Mouse (Mus musculus) megakaryocyte, embryonic 14.5 days (primary cell): Measurements from ENCODE around the gene Vpreb1. TPM values are rescaled to one million over a fixed set of nuclear protein-coding genes. Genes with fewer than 3 reads are reported as not detected.
A peak's percentile ranks its signal among the peaks of the same experiment; 100 is the strongest.

Source experiments
- H3K27me3 ChIP-seq: replicated peaks from 2 replicates; pipeline ENCODE3; 2012; ENCODE audit warnings: inconsistent platforms
- H3K36me3 ChIP-seq: replicated peaks from 2 replicates; pipeline ENCODE3; 2012; ENCODE audit warnings: low read length, inconsistent platforms, mixed read lengths
- H3K4me1 ChIP-seq: 2 replicates; pipeline ENCODE4 v1.6.1; 2012; ENCODE audit warnings: inconsistent platforms
- H3K4me3 ChIP-seq: replicated peaks from 2 replicates; pipeline ENCODE3; 2012; ENCODE audit warnings: moderate library complexity, mild to moderate bottlenecking, inconsistent platforms
- H3K9me3 ChIP-seq: 2 replicates; pipeline ENCODE4 v1.6.1; 2012; ENCODE audit warnings: inconsistent platforms
- FLI1 ChIP-seq: IDR thresholded peaks from 2 replicates; pipeline ENCODE4 v1.6.1; 2012; ENCODE audit warnings: low read length, inconsistent platforms, mixed read lengths
- GATA1 ChIP-seq: IDR thresholded peaks from 3 replicates; pipeline ENCODE4 v1.6.1; 2012; ENCODE audit warnings: mixed read lengths, low read length, inconsistent platforms, borderline replicate concordance
- polyA plus RNA-seq: library from polyadenylated mRNA; stranded (reverse); fragments of >175 nt; gene quantifications from 2 replicates; pipeline ENCODE4 v1.2.3, GENCODE M21; 2012; ENCODE audit warnings: low replicate concordance; ENCODE audit not compliant: insufficient read depth

The Vpreb1 gene
- not detected in 2 replicates for polyA plus RNA-seq

- H3K9me3 ChIP-seq = no peaks in the 10 kb centered on the region
Observed at GRCm38 (mm10) chr16:16870617-16871331, at the start of gene Vpreb1, which contains the start of gene Top3b. Vpreb1 (minus strand) TSS chr16:16870843. Top3b (plus strand) TSS chr16:16870736.

DNA sequence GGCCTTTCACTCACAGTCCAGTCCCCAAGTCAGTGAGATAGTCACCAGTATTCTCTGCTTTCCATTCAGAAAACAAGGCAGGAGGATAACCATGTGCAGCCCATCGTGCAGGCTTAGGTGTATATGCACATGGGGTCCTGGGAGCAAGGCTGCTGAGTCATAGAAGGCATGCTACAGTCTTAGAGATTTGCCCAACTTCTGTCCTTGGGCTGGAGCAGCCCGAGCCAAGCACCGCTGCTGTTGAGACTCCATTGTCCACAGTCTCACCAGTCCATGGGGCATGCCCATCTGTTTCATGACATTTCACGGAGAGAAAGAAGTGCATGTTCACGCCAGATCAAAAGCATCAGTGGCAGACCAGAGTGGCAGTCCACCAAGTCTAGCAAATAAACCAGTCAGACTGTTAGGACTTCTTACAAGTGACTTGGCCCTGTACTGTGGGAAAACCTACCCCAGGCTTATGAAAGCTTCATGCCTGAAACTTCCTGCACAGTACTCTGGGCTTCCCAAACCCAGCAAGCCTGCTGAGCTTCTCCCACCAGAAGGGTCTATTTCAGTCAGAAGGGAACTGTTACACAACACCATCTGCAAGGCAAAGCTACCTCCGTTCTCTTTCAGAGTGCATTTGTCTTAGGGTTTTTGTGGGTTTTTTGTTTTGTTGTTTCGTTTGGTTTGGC is 47.9 kb upstream of the Vpreb1 start:
- H3K4me1 ChIP-seq = peaks cover 32% of the 10 kb centered on the region
- no peak overlapping the region for H3K4me3 ChIP-seq
- TF ChIP-seq GATA1 (no peak), FLI1 (no peak)
- H3K27me3 ChIP-seq = no peaks in the 10 kb centered on the region
- peaks cover 76% of the 10 kb centered on the region for H3K36me3 ChIP-seq
- no peaks in the 10 kb centered on the region for H3K9me3 ChIP-seq

More at GRCm38 (mm10) chr16:16870617-16871331, at the start of gene Vpreb1, which contains the start of gene Top3b:
- H3K4me3 ChIP-seq = peak within 1 kb of the TSS; percentile 97
- H3K27me3 ChIP-seq = no peaks in the 10 kb centered on the region
- peaks cover 43% of the 10 kb centered on the region for H3K4me1 ChIP-seq
- peaks cover 20% of the 10 kb centered on the region for H3K36me3 ChIP-seq
- no peak for TF ChIP-seq GATA1
- peak; percentile 53; the same call in 1 of the 2 replicates for TF ChIP-seq FLI1

DNA sequence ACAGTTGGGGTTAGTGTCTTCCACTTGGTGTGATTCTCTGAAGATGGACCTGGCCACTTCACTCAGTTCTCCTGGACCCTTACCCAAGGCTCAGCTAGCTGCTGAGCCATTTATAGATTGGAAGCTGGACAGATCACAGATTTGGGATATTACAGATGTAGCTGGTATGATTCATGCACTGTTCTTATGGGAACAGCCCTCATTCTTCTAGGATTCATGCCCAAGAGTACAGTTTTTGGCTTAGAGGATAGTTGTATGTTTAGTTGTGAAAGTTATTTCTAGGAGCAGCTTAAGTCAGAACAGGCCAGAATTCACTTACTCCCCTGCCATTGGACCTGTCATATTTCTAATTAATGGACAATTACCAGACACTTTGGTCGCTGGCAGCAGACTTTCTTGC is 42.8 kb upstream of the Vpreb1 start:
- Histone ChIP-seq H3K36me3 (peaks cover 82% of the 10 kb centered on the region), H3K4me3 (no peak overlapping the region), H3K9me3 (no peaks in the 10 kb centered on the region), H3K27me3 (no peaks in the 10 kb centered on the region), H3K4me1 (peaks cover 15% of the 10 kb centered on the region)
- TF ChIP-seq GATA1 (no peak), FLI1 (no peak)

DNA sequence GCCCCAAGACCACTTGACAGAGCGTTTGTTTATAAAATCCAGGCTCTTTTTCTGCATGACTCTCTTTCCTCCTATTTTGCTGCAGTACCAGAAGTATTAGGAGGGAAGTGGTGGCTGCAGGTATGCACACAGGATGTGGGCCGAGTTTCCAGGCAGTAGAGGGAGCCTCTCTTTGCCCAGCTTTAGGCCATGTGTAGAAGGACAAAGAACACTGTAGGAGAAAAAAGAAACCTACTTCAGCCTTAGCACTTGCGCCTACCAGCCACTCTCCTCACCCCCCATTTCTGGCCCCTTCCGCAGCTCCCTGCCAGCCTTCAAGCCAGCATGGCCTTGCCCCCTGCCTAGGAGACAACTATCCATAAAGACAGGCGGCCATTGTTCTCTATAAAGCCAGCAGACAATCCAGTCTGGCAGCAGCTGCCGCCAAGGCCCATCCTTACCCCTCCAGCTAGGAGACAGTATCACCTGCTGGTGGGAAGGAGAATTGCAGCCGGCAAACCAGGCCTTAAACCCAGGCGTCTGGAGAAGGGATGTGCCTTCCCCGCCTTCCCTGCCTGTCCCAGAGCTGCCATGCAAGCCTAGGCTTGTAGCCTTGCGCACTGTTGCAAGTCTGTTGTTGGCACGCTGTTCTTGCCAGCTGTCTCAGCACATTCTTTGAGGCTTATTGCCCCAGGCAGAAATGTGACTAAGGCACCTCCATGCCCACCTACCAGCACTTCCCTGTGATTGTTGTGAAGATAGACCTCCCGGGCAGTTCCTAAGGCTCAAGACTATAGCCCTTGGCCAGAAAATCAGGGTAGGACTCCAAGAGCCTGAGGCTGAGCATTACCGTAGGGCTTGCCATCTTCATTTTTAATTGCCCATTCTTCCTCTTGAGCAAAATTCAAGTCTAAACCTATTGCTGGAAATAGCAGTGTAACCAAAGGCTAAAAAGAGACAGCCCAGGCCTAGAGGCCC is 41.3 kb upstream of the Vpreb1 start:
- no peaks in the 10 kb centered on the region for H3K27me3 ChIP-seq
- no peaks in the 10 kb centered on the region for H3K9me3 ChIP-seq
- TF ChIP-seq FLI1 (no peak), GATA1 (no peak)
- H3K4me1 ChIP-seq = peaks cover 27% of the 10 kb centered on the region
- no peak overlapping the region for H3K4me3 ChIP-seq
- H3K36me3 ChIP-seq = peaks cover 73% of the 10 kb centered on the region

DNA sequence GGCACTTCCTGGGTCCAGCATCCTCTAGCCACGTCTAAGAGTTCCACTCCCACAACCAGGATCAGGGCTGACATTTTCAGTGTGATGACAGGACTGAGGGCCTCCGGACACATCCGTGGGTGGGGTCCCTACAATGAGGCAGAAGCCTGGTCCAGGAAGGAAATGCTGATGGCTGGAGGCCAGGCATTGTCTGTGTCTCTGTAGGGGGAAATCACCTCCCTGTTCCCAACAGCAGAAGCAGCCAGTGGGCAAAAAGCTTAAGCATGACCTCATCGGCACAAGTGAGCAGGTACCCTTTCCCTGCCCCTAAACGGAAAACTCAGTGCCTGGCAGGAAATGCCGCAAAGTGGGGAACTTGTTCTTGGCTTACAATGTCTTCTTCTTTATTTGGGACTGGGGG is 37.2 kb upstream of the Vpreb1 start:
- TF ChIP-seq GATA1 (no peak), FLI1 (no peak)
- no peaks in the 10 kb centered on the region for H3K27me3 ChIP-seq
- no peak overlapping the region for H3K4me3 ChIP-seq
- peaks cover 72% of the 10 kb centered on the region for H3K36me3 ChIP-seq
- H3K9me3 ChIP-seq = no peaks in the 10 kb centered on the region
- peaks cover 38% of the 10 kb centered on the region for H3K4me1 ChIP-seq

- no peaks in the 10 kb centered on the region for H3K9me3 ChIP-seq
- TF ChIP-seq GATA1 (no peak), FLI1 (no peak)
- H3K36me3 ChIP-seq = peaks cover 40% of the 10 kb centered on the region
- no peak overlapping the region for H3K4me3 ChIP-seq
- no peaks in the 10 kb centered on the region for H3K27me3 ChIP-seq
- peaks cover 31% of the 10 kb centered on the region for H3K4me1 ChIP-seq
Observed at GRCm38 (mm10) chr16:16903188-16903587, 32.5 kb upstream of the Vpreb1 start.

- Histone ChIP-seq H3K36me3 (peaks cover 34% of the 10 kb centered on the region), H3K4me1 (peaks cover 30% of the 10 kb centered on the region), H3K27me3 (no peaks in the 10 kb centered on the region), H3K4me3 (no peak overlapping the region), H3K9me3 (no peaks in the 10 kb centered on the region)
- TF ChIP-seq FLI1 (no peak), GATA1 (no peak)
Observed at GRCm38 (mm10) chr16:16902329-16902728, 31.7 kb upstream of the Vpreb1 start.

GRCm38 (mm10) chr16:16897056-16897584 is 26.5 kb upstream of the Vpreb1 start:
- H3K4me3 ChIP-seq = peak overlapping the region; percentile 95
- H3K9me3 ChIP-seq = no peaks in the 10 kb centered on the region
- no peaks in the 10 kb centered on the region for H3K27me3 ChIP-seq
- peaks cover 34% of the 10 kb centered on the region for H3K36me3 ChIP-seq
- TF ChIP-seq FLI1 (no peak), GATA1 (no peak)
- H3K4me1 ChIP-seq = peaks cover 41% of the 10 kb centered on the region

- Histone ChIP-seq H3K27me3 (no peaks in the 10 kb centered on the region), H3K9me3 (no peaks in the 10 kb centered on the region), H3K4me3 (peak within 1 kb of the TSS; percentile 95), H3K4me1 (peaks cover 41% of the 10 kb centered on the region), H3K36me3 (peaks cover 40% of the 10 kb centered on the region)
- TF ChIP-seq FLI1 (no peak), GATA1 (no peak)
Observed at GRCm38 (mm10) chr16:16896382-16897055, 25.9 kb upstream of the Vpreb1 start, which contains the start of gene Ppm1f. Ppm1f (plus strand) TSS chr16:16896469.
